Mouse (Mus musculus) thymus, postnatal 4 days (tissue): ENCODE data around the gene Raly.

Source experiments
- DNase-seq: peaks from one replicate; pipeline ENCODE4 v3.0.0; 2021

The Raly gene

DNA sequence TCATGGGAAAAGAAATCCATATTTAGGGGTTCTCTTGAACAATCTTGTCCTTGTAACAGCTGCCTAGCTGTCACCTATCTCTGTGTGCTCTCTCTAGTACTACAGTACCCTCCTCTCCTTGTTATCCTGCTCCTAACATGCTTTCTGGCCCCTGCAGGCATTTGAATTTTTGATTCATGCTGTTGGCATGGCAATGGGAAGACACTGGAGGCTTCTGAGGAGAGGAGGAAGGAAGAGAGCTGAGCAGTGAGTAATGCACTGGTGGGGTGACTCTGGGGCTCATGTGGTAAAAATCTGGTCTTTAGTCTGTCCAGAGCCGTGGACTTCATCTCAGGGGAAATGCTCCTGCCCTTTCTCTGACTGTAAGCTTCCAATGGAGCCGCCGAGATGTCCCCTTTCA is 5.6 kb upstream of the Raly start:
- no peak for DNase-seq

DNA sequence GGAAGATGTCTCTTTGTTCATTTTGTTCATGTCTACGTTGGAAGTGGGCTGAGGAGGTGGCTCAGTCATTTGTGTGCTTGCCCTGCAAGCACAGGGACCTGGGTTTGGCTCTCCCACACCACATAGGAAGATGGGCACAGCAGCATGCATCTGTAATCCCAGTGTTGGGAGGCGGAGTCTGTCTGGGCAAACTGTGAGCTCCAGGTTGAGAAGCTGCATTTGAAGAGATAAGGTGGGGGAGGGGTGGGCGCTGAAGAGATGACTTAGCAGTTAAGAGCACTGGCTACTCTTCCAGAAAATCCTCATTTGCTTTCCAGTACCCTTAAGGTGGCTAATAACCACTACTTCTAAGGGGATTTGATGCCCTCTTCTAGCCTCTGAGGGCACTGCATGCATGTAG is 4.7 kb upstream of the Raly start:
- DNase-seq, result no peak

DNA sequence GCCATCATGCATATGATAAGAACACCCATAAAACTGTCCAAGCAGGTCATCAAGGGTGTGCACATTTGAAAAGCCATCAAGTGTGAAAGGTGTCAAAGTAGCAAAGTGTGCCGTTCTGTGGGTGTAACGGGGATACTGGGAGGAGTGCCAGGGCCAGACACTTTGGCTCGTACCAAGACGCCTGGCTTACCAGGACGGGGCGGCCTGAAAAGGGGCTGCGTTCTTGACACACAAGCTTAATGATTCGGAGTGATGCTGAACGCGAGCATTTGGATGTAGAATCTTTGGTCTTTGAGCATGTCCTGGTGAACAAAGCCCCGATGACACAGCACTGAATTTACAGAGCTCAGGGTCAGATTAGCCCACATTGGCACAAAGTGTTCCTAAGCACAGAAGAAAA is 4.1 kb upstream of the Raly start:
- no peak for DNase-seq

DNA sequence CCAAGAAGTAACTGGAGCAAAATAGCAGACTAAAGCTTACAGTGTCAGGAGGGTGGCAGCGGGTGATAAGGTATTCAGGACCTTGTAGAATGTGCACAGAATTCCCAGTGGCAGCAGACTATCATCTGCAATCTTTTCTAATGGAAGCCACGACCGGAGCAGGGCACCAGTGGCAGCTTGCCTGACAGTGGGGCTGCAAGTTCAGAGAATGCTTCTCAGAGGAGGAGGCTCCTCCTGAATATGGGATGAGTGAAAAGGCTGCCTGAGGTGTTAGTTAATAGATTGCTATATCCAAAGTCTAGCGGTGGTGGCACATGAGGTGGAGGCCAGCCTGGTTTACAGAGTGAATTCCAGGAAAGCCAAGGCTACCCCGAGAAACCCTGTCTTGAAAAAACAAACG is 1.5 kb upstream of the Raly start:
- no peak for DNase-seq

DNA sequence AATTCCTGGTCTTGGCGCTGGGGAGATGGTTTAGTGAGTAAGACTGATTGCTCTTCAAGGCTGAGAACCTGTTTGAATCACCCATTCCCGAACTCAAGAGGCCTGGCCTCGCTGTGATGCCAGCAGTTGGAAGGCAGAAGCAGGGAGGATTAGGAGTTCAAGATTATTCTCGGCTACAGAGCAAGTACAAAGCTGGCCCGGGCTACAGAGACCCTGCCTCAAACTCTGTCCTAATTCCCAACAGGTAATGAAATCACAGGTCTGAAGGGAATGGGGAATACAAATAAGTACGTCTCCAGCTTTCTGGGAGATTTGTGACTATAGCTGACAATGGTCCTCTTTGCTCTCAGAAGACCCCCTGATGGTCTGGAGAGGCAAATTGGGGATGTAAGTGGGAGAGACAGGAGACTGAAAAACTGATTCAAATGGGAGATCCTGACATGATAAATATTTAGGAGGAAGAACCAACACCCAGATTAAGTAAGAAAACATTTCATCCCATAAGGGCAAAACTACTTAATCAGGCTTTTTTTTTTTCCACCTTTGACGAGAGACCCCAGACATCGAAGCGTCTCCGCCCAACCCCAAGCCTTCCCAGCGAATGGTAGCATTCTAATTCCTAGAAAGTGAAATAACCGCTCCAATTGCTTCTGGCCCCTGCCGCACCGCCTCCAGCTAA is 780 bp upstream of the Raly start:
- peak; percentile 16 for DNase-seq

DNA sequence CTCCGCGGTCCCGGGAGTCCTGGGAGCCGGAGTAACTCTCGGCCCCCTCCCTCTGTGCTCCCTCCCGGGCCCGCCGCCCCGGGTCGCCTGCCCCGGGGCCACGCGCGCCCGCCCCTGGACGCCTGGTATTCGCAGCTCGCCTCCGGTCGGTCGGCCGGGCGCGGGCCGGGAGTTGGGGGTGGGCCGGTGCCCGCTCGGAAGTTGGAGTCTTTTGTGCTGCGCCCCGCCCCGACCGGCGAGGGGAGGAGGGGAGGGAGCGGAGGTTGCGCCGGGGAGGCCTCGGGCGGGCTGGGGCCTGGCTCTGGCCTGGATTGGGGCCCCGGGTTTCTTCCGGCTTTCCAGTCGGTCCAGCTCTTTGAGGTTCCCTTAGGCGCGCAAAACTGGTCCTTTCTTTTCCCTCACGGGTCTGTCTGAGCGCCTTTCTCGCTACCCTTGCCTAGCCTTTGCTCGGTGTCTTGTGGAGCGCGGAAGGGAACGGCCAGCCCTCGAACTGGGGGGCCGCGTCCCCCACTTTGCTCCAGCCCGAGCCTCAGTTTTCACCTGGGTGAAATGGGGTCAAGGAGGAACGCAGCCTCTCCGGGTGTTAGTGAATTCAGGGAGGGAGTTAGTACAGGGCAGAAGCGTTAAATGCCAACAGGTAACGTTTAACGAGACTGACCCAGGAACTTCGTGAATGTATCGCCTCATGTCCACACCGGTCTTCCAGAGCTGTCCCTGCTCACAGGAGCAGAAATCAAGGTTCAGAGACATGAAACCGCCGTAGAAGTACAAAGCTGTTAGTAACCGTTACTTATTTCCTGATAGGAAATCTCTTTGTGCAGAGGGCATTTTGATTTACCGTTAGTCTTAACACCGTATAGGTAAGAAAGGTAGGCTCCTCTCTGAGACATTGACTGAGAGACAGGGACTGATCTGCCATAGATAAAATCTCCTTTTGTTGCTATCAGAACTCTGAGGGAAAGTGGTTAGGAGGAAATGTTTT is 1.1 kb downstream of the Raly start:
- peak; percentile 84 for DNase-seq

DNA sequence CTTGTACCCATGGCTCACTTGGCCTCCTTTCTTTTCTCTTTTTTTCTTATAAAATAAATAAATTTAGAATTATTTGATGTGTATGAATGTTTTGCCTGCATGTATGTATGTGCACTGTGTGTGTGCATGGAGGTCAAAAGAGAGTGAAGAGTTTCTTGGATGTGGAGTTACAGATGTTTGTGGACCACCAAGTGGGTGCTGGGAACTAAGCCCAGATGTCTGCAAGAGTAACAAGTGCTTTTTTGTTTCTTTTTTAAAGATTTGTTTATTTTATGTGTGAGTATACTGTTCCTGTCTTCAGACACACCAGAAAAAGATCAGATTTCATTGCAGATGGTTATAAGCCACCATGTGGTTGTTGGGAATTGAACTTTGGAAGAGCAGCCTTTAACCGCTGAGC is 12.5 kb downstream of the Raly start:
- no peak for DNase-seq

DNA sequence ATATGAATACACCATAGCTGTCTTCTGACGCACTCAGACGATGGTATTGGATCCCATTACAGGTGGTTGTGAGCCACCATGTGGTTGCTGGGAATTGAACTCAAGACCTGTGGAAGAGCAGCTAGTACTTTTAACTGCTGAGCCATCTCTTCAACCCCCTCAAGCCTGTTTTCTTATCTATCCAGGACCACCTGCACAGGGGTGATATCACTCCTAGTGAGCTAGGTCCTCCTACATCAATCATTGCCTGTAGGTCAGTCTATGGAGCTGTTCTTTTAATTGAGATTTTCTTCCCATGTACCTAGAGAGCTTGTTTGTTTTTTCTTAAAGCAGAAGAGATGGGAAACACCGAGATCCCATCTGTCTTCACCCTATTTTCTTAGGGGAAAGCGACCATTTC is 12.9 kb downstream of the Raly start:
- DNase-seq, result no peak

DNA sequence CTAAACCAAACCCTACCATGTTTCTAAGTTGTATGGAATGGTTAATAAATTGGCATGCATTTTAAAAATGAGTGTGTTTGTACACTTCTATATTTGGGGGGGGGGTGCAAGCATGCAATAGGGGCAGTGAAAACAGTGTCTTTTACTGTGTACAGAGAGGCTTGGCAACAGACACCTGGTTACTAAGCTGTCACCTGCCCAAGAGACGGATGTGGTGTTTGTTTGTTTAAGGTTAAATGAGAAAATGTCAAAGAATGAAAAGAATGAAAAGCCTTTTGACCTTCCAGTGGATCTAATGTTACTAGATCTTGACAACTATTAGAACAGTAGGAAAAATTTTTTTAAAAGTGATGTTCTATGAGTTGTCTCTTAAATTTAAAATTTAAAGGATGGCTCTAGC is 16.8 kb downstream of the Raly start:
- DNase-seq, result no peak

DNA sequence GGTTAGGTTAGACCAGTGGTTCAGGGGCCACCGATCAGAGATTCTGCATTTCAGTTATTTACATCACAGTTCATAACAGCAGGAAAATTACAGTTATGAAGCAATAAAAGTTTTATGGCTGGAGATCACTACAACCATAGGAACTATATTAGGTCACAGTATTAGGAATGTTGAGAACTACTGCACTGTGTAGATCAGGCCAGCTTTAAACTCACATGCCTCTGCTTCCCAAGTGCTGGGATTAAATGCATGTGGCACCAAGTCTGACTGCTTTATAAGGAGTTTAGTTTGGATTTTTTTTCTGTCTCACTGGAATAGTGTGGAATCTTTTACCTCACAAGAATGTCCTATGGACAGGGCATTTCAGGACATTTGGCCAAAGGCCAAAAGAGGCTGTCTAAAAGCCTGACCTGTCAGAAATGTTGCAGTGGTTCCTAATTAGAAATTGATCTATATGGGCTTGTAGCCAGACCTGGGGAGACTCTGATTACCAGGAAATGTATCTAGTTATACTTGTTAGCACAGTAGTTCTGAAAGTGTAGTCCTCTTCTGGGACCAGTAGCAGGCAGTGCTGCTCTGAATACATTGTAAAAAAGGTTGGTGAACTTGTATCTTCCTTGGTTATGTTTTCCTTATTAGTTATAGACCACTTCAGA is 18.3 kb downstream of the Raly start:
- DNase-seq, result no peak

DNA sequence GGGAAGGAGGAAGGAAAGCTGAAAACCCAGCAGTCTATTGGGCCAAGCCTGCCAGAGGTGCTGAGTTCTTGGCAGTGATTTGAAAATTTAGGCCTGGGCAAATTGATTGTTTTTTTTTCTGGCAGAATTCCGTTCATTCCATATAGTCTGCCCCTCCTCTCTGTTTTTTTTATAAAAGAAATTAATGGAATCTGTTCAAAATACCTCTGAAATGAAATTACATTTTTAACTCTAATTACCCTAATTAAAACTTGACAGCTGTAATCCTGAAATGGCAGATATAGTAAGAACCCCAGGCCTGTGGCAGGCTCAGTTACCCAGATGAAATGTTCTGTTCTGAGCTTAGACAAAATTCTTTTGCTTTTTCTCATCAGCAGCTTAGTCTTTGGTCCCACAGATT is 19.9 kb downstream of the Raly start:
- DNase-seq, result no peak

DNA sequence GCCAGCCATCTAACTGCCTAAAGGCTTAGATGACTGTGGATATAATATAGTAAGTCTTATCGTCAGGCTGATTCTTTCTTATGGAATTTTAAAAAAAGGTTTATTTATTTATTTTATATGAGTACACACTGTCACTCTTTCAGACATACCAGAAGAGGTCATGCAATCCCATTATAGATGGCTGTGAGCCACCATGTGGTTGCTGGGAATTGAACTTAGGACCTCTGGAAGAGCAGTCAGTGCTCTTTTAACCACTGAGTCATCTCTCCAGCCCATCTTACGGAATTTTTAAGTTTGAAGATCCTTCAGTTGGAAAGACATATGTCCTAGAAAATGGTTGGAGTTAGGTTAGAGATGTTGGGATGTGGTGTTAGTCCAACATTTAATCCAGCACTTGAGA is 22.5 kb downstream of the Raly start:
- no peak for DNase-seq

DNA sequence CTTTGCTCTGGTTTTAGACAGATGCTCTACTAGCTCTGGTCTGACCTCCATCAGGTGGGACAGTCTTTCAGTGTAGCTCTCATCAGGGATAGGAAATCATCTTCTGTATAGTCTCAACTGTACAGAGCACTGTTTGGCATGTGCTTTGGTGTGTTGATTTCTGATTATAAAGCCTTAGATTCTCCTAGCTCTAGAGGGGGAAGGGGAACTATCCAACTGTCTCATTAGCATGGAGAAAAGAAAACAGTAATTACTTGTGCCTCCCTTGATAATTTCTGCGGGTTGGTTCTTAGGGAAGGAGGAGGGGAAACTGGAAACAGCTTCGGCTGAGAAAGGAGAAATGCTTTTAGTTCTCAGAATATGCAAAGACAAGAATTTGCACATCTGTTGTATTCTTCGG is 26.2 kb downstream of the Raly start:
- no peak for DNase-seq

DNA sequence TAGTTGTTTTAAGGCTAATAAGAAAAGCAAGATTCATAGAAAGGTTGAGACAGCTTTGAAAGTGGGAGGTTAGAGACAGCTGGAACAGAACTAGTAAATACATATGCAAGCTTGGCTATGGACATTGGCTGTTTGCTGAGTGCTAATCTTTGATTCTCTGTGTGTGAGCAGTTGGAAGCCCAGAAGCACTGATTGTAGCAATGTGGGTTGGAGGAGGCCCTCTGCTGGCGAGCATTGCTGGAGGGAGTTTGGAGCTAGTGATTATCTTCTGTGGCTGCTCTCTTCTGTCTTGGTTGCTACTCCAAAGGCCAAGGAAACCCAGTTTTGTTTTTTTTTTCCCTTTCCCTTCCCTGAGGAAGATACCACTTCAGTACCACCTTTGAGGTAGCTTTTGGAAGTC is 26.9 kb downstream of the Raly start:
- peak; percentile 64 for DNase-seq

DNA sequence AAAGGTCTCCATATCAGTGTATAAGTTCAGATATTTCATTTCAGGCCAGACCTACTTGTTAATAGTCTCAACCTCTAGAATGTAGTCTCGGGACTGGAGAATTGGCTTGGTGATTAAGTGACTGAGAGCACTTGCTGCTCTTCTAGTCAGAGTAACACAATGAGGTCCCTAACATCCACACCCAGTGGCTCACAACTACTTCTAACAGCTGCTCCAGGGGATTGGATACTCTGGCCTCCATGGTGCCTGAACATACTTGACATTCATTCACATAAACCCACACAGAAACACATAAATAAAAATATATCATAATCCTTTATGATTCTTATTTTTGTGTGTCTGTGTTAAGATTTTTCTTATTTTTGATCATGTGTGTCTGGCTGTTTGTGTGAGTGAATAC is 27.7 kb downstream of the Raly start:
- no peak for DNase-seq

DNA sequence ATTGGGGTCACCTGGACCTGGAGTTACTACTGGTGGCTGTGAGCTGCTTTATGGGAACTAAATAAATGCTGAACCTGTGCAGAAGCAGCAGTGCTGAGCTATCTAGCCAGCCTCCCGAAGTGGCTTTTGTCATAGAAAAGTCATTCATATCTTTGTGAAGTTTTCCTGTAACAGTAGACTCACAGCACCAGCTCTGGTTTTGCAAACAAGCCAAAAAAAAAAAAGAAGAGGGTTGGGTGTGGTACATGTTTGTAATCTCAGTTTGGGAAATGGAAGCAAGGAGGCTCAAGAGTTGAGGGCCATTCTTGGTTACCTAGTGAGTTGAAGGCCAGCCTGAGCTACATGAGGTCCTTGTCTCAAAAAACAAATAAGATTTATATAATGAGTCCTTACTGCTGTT is 29.4 kb downstream of the Raly start:
- no peak for DNase-seq

DNA sequence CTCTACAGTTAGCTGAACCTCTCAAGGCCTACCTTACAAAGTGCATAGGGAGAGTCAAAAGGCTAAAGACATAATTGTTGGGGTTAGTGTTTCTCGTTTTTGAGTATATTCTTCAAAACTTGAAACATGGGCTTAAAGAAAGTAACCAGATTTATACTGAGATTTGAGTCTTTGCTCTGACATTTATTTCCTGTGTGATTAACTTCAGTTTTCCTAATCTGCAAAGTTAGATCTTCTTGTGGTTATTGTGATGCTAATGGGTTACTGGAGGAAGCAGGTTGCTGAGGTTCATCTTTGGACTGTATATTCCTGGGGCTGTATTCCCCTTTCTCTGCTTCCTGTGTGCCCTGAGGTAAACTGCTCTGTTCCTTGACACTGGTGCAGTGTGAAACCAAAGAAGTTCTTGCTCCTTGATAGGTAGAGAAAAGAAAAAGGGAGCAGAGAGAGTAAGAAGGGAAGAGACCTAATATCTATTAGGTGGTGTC is 35.2 kb downstream of the Raly start:
- DNase-seq, result no peak

DNA sequence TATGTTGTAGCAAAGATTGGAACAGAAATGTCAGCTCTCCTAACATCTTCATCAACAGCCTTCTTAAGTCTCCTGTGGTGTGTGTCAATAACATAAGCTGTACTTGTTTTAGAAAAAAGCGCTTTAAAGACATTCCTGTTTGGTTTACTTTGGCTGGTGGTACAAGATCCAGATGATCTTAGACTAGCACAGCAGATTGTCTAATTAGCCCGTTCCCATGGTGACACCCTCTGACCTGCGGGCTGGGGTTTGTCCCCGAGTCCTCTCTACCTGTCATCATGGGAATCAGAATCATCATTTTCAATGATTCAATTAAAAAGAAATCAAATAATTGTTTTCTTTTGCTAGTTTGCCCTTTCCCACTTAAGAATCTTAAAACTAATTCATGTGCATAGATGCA is 36.6 kb downstream of the Raly start:
- DNase-seq, result no peak

DNA sequence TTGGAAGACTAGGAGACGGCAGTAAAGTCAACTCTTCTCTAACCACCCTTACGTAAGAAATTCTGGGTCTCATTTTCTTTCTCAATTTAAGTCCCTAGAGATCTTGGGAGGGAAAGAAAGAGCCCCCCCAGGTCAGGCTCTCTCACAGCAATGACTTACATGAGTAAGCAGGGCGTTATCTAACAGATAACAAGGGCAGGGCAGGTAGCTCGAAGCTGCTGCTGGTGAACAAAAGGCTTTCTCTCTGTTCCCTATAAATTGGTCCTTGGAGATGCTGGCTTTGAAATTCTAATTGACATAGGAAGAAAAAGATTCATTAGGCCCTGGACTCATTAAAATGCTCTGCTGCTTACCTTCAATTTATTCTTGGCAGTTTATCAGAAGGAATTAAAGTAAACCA is 41.6 kb downstream of the Raly start:
- DNase-seq, result no peak

DNA sequence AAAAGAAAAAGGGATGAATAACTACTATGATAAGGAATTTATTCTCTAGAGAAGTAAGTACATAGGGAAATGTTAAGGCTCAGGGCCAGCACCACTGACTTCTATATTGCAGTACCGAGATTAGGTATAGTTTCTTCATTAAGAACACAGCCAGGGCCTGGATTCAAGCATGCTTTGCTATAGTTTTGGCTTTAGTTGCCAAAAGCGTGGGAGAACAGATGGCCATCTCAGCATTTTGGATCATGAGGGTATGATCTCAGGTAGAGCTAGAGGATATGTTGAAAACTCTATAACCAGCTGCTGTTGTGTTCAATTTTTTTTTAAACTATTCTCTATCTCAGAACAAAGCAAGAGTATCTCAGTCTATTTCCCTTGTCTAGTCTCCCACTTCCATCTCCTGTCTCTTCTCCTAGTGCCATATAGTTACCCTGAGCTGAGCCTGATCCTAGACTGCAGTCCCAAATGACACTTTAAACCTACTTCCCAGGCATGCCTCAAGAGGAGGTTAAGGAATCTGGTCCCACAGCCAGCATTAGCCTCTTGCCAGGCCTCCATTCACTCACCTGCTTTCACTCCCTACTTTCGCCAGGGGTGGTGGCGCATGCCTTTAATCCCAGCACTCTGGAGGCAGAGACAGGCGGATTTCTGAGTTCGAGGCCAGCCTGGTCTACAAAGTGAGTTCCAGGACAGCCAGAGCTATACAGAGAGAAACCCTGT is 43.4 kb downstream of the Raly start:
- no peak for DNase-seq

DNA sequence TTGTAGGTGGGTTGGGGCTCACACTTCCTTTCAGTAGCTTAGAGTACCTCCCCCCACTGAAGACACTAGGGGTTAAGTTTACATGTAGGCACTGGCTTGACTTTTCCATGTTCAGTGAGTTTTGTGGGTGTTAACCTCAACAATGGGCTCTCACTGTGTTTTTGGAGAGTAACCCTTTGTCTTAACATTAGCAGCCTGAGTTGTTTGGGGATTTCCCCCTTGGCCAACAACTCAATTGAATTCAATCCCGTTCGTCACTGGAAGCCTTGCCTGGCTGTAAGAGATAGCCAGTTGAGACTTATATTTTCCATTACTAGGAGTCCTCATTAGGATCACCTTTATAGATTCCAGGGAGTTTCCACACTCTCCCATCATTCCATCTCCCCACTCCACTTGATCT is 45.6 kb downstream of the Raly start:
- DNase-seq, result no peak

DNA sequence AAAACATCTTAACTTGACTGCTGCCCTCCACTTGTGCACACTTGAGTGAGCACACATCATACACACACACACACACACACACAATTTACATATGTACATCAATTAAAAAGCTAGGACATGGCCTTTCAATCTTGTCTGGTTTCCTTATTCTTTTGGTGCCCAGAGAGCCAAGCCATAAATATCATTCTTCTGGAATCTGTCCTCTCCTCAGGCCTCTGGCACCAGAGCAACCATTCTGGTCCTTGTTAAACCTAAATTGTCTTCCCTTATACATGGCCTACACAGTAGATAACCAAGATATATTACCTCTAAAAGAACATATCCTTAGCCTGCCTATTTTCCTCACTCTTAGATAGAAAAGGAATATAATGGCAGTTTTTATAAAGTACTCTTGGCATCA is 57.2 kb downstream of the Raly start:
- DNase-seq, result no peak

DNA sequence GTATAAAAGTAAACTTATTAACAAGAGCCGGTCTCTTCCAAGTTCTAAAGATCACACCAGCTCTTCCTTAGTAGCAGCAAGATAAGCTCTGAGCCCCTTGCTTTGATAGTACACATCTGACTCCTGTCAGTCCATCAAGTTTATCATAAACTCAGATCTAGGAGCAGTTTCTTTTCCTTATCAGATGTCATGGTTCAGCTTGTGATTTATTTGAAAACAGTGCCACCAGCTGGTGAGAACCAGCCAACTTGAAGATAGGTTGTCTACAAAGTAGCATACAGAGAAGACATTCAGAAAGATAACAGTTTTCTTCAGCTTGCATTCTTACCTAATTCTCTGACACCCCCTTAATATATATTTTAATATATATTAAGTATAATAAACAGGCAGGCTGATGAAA is 64.5 kb downstream of the Raly start:
- DNase-seq, result peak; percentile 74
